Mouse (Mus musculus) mouse trophoblast stem cell (cell line): ENCODE data around the gene Cela3a.
"Not testable (repeated sequence)": the region's sequence is repeated elsewhere in the genome, so short reads cannot be mapped to it uniquely, and the experiment has no call there.

Source experiments
- in situ Hi-C, 2 experiments: fragments of 300-500 bp; cut with MseI, MboI; formaldehyde crosslinking; loops; 2 replicates in 1 of 2; 3 replicates in 1 of 2; pipeline ENCODE4 v1.15.1; 2025

The Cela3a gene

DNA sequence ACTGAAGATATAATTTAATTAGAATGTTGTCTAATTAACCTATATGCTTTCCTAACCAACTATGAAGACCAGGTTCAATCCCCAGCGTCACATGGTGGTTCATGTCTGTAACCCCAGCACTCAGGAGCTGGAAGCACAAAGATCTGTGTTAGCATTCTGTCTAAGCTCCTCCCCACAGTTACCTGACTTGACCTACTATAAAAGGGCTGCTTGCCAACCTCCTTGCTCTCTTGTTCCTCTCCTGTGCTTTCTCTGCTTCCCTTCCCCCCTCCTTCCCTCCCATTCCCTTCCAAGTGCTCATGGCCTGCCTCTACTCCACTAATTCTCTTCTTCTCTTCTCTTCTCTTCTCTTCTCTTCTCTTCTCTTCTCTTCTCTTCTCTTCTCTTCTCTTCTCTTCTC, 5.3 kb upstream of the Cela3a start:
- in situ Hi-C loops: no loop called here

DNA sequence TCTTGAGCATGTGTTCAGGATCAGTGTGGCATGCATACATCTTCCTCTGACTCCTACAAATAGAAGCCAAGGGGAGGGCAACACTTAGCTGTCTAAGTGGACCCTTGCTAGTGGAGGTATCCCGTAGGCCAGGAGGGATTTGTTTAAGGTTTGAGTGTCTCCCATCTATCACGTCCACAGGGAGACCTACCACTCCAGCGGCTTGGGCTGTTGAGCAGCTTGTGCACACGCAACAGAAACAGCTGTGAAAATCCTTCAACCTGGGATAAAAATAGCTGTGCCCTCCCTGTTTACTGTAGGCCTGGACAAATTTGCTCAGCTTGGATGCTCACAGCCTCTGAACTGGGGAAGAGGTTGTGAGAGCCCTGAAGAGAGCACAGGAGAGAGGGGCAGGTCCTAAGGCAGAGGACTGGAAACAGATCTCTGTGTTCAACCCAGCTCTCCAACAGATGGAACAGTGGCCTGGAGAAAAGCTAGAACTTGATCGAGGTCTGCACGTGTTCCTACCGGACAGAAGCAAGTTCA, 2.7 kb upstream of the Cela3a start:
- in situ Hi-C loops: not testable (repeated sequence)

DNA sequence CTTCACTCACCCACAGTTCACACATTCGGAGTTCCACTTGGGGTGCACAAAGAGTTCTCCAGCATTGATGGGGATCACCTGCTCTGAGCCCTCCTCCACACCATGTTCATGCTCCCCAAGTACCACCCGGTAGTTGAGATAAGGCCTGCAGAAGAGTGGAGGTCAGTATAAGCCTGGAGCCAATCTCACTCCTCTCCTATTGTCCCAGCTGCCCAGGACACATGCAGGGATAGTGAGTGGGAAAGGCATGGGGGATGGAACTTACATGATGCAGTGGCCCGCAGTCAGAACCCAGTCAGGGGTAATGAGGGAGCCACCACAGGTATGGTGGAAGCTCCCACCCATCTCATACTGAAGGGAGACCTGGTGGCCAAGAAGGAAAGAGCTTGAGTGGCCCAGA, 4.0 kb downstream of the Cela3a start:
- in situ Hi-C loops: no loop called here

DNA sequence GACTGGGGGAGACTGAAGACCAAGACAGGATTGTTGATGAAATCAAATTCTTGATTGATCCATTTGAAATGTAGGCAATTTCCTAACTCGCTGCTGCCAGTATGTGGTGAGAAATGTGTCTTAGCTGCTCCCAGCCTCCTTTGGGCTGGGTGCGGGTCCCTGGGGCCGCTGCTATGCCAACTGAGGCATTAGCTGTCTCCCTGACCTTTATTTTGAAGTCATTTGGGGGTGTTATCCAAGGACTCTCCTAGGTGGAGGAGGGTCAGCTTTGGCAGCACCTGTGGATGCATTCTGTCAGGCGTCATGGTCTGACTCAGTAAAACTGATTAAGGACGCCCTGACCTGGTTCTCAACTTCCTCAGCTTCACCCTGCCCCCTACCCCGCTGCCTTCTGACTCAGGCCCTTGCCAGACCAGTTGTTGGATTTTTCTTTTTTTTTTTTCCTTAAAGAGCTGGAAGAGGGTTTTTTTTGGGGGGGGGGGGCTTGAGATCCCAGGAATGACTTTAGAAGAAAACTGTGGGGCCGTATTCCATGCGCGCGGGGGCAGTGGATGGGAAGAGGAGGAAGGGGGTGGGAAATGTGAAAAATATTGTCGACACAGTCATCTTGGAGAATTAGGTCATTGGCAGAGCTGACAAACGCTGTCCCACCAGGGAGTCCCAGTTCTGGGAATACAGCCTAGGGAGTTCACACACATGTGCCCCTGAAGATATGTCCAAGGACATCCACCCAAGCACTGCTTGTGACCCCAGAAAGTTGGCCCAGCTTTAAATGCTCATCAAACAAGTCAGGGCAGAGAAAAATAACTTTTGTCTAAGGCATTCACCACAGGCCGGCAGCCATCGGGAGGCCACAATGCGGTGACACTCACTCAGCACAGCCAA, 12.7 kb downstream of the Cela3a start:
- in situ Hi-C loops: no loop called here

DNA sequence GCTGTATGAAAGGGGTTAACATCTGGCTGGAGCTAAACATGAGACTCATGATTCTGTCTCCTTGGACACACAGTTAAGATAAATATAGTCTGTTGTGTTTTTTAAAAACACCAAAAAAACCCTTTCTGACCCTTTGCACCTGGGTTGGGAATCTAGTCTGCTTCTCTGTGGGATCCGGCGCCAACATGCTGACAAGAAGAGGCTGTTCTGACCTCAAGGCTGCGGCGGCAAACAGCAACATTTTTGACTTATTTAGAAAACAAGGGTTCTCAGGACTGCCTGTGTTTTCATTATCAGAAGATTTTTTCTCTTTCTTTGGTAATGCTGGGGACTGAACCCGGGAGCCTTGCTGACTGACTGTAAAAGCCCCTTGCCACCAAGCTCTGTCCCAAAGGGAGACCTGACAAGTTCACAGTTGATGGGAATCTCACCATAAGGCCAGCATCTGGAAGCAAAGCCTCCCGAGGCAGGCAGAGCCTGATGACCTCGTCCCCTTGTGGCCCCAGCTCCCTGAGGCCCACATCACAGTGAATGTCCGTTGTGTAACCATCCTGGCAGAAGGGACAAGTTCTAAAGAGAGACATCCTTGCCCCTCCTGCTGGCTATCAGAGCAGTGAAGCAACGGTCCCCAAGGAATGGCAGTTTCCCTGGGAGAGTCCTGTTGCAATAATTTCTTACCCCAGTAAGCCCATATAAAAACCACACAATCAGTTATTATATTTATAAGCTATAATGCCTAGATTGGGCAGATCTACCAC, 16.0 kb downstream of the Cela3a start:
- in situ Hi-C loops: no loop called here

DNA sequence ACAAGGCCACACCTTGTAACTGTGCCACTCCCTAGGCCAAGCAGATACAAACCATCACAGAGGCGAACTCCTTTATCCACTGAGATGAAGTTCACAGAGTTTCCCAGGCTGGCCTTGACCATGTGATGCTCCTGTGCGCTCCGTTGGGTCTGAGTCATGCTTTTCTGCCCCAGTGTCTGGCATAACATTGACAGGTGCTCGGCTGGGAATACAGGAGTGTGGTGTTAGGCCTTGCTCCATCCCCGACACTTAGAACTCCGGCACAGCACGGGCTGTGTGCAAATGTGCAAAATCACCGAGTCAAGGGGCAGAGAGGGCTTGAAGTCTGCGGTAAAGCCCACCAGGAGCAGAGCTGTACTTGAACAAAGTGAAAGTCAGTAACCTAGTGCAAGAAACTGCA, 16.7 kb downstream of the Cela3a start:
- in situ Hi-C loops: no loop called here

DNA sequence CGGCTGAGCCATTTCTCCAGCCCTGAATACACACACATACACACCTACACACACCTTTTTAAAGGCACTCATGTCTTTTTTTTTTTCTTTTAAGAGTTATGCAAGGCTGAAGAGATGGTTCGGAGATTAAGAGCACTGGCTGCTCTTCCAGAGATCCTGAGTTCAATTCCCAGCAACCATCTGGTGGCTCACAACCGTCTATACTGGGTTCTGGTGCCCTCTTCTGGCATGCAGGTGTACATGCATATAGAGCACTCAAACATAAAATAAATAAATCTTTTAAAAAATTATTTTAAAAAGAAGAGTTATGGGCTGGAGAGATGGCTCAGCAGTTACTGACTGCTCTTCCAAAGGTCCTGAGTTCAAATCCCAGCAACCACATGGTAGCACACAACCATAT, 18.3 kb downstream of the Cela3a start:
- in situ Hi-C loops: no loop called here

DNA sequence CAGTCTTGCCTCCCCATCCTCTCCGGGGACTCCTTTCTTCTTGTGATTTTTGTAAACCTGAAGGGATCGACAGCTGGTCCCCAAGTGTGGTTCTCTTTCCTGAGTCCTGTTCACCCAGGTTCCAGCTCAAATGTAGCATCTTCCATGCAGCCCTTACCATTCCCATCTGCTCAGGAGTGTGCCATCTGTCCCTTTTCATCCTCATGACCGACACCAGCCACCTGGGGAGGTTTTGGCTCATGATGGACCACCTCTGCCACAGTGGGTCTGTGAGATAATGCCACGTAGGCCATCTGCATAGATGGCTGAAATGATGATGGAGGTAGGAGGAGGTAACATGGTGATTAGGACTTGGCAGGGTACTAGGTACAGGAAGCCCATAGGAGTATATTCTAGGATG, 19.4 kb downstream of the Cela3a start:
- in situ Hi-C loops: no loop called here

DNA sequence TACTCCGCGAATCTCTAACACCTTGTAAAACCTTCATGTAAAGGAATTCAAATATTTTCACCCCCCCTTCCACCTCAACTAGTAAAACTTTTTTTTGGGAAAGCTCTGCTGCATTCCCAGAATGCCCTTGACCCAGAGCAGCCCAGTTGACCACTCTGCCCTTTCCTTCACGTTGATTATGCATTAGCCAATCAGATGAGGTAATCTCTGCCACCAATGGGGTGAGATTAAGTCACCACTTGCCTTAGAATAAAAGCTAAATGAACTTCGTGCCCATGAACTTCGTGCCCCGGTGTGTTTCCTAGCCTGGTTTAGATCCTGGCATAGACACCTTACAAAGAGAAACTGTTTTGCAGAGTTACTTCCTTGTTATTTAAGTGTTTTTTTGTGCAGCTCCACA, 20.6 kb downstream of the Cela3a start:
- in situ Hi-C loops: no loop called here

DNA sequence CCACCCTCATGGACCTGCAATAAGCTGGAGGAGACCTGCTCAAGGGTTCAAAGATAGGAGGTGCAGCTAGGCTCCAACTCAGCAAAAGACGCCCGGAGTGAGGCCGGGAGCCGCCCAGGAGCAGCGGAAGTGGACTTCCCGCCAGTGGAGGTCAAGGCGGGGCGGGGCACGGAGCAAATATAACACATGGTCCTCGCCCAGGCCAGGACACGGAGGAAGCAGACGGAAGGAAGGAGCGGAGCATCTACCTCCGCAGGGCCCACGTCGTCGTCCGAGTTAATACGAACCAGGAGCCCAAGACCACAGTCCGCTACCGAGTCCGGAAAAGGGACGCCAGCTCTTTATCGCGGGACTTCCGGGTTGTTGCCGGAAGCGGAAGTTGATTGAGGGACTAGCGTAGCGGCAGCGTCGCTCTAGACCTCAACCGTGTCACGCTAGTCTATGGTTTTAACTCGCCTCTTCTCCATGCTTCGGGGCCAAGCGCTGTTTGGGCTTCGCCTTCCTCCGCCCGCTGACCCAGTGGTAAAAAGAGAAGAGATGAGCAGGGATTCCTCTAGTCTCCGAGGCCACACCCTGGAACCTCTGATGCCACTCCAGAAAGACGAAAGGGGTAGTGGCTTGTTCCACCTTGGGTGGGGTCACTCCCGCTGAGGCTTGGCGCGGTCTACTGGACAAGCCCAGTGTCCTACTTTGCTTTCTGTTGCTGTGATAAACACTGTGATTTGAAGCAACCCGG, 21.4 kb downstream of the Cela3a start:
- in situ Hi-C loops: no loop called here

DNA sequence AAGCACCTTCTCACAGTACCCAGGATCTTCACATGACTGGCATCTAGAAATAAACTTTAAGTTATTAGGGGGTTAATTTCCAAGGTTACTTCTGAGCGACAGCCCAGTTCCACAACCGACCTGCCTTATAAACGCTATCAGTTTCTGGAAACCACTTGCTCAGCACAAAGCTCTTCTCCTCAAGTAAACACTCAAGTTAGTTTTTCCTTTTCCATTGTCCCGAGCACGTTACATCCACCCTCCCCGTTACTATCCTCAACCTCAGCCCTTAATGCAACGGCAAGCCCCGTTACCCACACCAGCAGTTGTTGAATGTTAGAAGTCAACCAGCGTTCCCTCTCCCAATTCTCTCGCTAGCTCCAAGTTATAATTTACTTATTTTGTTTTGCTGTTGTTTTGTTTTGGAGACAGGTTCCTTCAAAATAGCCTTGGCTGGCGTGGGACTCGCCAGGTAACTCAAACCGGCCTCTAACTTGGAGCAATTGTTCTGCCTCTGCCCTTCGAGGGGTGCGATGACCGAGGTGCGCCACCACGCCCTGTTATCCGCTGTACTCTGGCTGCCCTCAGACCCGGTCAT, 22.0 kb downstream of the Cela3a start:
- in situ Hi-C loops: no loop called here

DNA sequence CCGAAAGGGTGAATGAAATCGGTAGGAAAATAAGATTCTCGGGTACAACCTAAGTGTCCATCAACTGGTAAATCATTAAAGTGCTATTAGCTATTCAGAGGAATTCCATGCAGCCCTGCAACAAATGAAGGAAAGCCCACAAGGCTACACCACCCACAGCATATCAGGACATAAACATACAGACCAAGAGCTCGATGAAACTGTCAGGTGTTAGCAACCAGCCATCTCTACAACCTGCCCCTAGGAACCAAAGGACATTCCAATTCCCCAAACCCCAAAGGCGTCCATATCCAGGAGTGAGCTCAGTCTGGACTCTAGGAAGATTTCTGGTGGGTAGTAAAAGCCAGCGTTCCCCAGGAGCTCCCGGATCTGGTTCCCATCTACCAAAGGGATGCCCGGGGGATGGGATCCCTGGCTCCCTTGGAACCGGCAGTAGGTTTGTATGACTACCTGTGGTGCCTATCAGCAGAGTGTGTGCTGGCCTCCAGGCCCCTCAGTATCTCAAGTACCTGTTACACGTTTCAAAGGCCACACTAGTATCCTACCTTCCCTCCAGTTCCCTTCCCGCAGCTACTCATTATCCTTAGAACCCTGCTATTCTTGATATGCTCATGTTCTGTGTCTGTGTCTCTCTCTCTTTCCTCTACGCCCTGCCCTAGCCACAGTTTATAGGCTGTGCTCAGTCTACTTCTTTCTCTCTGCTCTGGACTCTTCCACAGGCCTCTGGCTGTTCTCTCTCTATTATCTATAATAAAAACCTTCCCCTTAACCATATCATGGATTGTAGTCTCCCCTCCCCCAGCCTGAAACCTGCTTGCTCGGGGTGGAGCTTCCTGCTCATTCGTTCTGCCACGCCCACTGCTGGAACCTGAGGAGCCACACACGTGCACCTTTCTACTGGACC, 28.6 kb downstream of the Cela3a start:
- in situ Hi-C loops: no loop called here

DNA sequence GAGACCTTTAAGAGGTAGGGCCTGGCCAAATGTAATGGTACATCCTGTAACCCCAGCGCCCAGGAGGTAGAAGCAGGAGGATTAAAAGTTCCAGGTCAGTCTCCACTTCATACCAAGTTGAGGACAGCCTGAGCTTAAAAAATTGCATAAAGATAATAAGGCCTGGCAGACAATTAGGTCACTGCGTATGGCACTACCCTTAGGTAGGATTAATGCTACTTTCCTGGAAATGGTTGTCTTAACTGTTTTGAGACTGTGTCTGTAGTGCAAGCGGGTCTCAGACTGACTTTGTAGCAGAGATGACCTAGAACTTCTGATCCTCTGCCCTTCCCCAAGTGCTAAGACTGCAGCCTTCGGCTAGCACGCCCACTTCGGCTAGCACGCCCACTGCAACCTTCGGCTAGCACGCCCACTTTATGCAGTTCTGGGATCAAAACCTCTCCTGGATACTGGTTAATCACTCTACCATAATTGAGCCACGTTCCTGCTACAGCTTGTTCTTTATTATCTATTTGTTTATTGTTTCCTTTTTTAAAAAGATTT, 29.8 kb downstream of the Cela3a start:
- in situ Hi-C loops: no loop called here

DNA sequence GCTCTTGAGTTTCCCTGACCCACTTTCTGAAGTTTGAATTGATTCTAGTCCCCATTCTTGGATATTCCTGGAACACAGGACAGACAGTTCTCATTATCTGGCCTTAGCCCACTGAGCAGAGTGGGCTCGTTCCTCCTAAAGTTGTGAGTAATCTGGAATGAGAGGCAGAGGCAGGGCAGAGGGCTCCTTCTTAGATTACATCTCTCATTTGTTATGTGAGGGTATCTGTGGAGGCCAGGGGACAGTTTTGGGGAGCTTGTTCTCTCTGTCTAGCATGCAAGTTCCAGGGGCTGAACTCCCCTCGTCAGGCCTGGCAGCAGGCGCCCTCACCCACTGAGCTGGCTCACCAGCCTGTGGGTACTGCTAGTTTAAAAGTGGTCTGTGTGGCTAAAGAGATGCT, 30.5 kb downstream of the Cela3a start:
- in situ Hi-C loops: no loop called here

DNA sequence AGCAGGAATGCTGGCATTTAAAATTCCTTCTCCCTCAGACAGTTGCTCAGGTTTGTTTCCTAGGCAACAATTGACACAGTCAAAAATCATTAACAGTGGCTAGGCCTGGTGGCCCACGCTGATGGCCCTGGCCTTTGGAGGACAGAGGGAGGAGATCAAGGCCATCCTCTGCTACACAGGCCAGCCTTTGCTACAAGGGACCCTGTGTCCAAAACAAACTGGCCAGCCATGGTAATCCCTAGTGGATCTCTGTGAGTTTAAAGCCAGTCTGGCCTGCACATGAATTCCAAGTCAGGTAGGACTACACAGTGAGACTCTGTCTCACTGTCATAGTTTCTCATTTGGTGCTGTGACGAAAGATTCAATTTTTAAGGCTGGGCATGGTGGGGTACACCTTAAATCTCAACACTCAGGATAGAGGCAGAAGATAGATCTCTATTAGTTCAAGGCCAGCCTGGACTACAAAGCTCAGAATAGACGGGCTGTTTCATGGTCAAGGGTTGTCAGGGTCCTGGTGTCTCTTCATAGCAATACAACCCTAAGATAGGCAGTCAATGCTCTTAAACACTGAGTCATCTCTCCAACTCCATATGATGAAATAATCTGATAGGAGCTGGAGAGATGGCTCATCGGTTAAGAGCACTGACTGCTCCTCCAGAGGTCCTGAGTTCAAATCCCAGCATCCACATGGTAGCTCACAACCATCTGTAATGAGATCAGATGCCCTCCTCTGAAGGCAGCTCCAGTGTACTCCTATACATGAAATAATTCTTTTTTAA, 31.9 kb downstream of the Cela3a start:
- in situ Hi-C loops: no loop called here

DNA sequence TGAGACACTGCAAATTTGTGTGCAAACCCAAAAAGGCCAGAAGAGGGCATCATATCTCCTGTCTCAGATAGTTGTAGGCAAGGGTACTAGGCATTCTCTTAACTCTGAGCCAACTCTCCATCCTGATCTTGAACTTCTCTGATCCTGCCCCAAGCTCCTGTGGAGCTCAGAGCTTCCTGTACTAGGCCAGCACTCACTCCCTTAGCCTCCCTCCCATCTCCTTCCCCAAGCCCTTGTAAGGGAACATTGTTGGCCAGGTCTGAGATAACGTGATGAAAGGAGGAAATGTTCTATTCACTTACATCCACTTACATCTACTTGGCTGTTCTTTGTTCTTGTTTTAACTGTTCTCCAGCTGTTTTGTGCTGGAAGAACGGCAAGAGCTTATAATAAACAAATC, 32.8 kb downstream of the Cela3a start:
- in situ Hi-C loops: no loop called here

DNA sequence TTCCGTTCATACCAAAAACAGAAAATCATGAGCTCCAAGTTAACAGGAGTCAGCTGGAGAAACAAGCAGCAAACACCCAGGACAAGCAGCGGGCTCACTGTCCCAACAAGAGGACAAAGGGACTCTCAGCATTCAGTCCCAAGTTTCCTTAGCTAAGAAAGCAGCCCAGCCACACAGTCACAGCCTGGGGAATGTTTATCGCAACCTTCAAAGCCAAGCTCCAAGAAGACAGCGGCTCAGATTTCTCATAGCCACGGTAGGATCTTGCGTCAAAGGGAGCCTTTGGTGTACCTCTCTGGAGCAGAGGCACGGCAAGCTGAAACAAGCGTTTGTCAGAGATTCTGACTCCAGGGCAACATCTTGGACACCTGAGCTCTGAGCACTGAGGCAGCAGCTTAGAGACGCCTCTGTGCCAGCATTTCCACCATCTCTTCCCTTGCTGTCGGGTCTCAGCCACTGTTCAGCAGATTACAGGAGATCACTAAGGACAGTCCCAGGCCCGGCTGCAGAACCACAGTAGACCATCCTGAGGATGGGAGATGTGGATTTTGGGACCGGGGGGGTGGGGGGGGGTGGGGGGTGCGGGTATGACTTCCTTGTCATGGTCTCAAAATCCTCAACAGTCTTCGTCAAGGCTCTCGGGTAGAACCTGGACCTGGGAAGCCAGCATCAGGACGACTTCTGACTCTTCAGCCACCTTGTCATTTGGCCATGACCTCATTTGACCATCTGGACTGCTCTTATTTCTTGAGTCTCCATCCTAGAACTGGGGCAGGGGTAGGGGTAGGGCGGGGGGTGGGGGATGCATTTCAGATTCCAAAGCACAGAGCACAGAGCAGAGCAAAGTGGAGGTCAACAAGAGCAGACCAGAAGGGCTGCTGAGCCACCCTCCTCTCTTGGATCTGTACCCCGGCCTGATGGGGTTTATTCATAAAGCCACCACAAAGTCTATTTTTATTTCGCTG, 34.0 kb downstream of the Cela3a start:
- in situ Hi-C loops: no loop called here

DNA sequence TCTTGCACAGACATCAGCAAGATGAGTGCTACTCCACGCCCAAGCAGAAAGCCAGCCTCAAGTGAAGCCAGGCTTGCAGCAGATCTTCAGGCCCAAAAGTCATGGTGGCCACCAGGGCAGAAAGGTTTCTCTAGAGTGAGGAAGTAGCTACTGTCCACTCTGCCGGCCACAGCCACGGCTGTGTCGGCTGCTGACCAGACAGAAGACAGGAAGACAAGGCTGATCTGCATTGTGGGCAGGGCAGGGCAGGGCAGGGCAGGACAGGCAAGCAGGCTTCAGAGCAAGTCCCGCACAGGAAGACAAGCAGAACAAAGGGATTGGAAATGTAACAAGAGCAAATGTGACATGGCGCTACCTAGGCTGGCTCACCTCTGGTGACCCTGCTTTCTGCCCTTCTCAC, 35.9 kb downstream of the Cela3a start:
- in situ Hi-C loops: no loop called here
